Mouse (Mus musculus) spleen, adult 2 months (tissue): ENCODE measurements around the gene Aatf.

Experiments
- CTCF ChIP-seq: fragments of 200-500 bp; IDR thresholded peaks from 2 replicates; pipeline ENCODE4 v1.5.1; 2011; ENCODE audit warnings: mild to moderate bottlenecking, inconsistent platforms; ENCODE audit not compliant: insufficient read depth, insufficient read length, insufficient replicate concordance; ENCODE audit errors: extremely low read depth
- POLR2A ChIP-seq: fragments of 200-500 bp; IDR thresholded peaks from 2 replicates; pipeline ENCODE4 v1.6.1; 2011; ENCODE audit warnings: low read depth, low read length, inconsistent platforms

GRCm38 (mm10) chr11:84519576-84520268 is 6.4 kb upstream of the Aatf start:
- TF ChIP-seq CTCF (no peak), POLR2A (no peak)
